Mouse (Mus musculus): ENCODE measurements around the gene Ubxn10. TPM values are rescaled to one million over a fixed set of nuclear protein-coding genes. Genes with fewer than 3 reads are reported as not detected.

The Ubxn10 gene
- 6.6 and 8.3 TPM in 2 replicates for polyA plus RNA-seq (2015; fragmentation: Nextera tagmentation; extraction: Ambion mirVana)

- Histone ChIP-seq H3K9ac (ENCODE audit: low read length) (peak within 1 kb of the TSS; percentile 18; the same call in 1 of the 2 replicates), H3K27me3 (ENCODE audit: control insufficient read depth, insufficient read depth, low read depth, low read length) (no peaks in the 10 kb centered on the region), H3K36me3 (ENCODE audit: control insufficient read depth, insufficient read depth, low read length) (no peaks in the 10 kb centered on the region), H3K4me2 (ENCODE audit: low read depth, low read length) (no peak within 1 kb of the TSS), H3K27ac (ENCODE audit: low read length) (peak within 1 kb of the TSS; percentile 68), H3K9me3 (ENCODE audit: control insufficient read depth, low read length) (no peaks in the 10 kb centered on the region), H3K4me3 (ENCODE audit: low read length) (no peak within 1 kb of the TSS), H3K4me1 (replicated peaks; ENCODE audit: control insufficient read depth, insufficient read depth, low read length) (peaks cover 12% of the 10 kb centered on the region)
- peak; percentile 84 for ATAC-seq (ENCODE audit: low read depth)
- 38% methylated on average over 7 of the region's 7 CpGs for WGBS
Observed at GRCm38 (mm10) chr4:138737031-138737430, at the start of gene Ubxn10. Gene Ubxn10 (minus strand): TSS chr4:138737167.

- no peak overlapping the region for H3K4me2 ChIP-seq (ENCODE audit: low read depth, low read length)
- H3K27ac ChIP-seq (ENCODE audit: low read length), result no peak overlapping the region
- H3K27me3 ChIP-seq (ENCODE audit: control insufficient read depth, insufficient read depth, low read depth, low read length), result no peaks in the 10 kb centered on the region
- H3K9me3 ChIP-seq (ENCODE audit: control insufficient read depth, low read length), result no peaks in the 10 kb centered on the region
- H3K4me3 ChIP-seq (ENCODE audit: low read length), result no peak overlapping the region
- no peak for ATAC-seq (ENCODE audit: low read depth)
- 39% methylated on average over 4 of the region's 4 CpGs for WGBS
- no peak overlapping the region for H3K9ac ChIP-seq (ENCODE audit: low read length)
- no peaks in the 10 kb centered on the region for H3K36me3 ChIP-seq (ENCODE audit: control insufficient read depth, insufficient read depth, low read length)
- no peaks in the 10 kb centered on the region for H3K4me1 ChIP-seq (replicated peaks; ENCODE audit: control insufficient read depth, insufficient read depth, low read length)
Observed at GRCm38 (mm10) chr4:138786141-138786540, 49.2 kb upstream of the Ubxn10 start.

GRCm38 (mm10) chr4:138785721-138786120 lies 48.8 kb upstream of the Ubxn10 start:
- H3K36me3 ChIP-seq (ENCODE audit: control insufficient read depth, insufficient read depth, low read length), result no peaks in the 10 kb centered on the region
- H3K27me3 ChIP-seq (ENCODE audit: control insufficient read depth, insufficient read depth, low read depth, low read length), result no peaks in the 10 kb centered on the region
- H3K27ac ChIP-seq (ENCODE audit: low read length), result no peak overlapping the region
- no peak for ATAC-seq (ENCODE audit: low read depth)
- H3K4me1 ChIP-seq (replicated peaks; ENCODE audit: control insufficient read depth, insufficient read depth, low read length), result no peaks in the 10 kb centered on the region
- WGBS, result 45% methylated on average over 4 of the region's 4 CpGs
- H3K9ac ChIP-seq (ENCODE audit: low read length), result no peak overlapping the region
- no peaks in the 10 kb centered on the region for H3K9me3 ChIP-seq (ENCODE audit: control insufficient read depth, low read length)
- no peak overlapping the region for H3K4me2 ChIP-seq (ENCODE audit: low read depth, low read length)
- H3K4me3 ChIP-seq (ENCODE audit: low read length), result no peak overlapping the region

- ATAC-seq (ENCODE audit: low read depth), result no peak
- Histone ChIP-seq H3K27me3 (ENCODE audit: control insufficient read depth, insufficient read depth, low read depth, low read length) (no peaks in the 10 kb centered on the region), H3K9me3 (ENCODE audit: control insufficient read depth, low read length) (no peaks in the 10 kb centered on the region), H3K9ac (ENCODE audit: low read length) (no peak overlapping the region), H3K4me3 (ENCODE audit: low read length) (no peak overlapping the region), H3K27ac (ENCODE audit: low read length) (no peak overlapping the region), H3K4me1 (replicated peaks; ENCODE audit: control insufficient read depth, insufficient read depth, low read length) (no peaks in the 10 kb centered on the region), H3K4me2 (ENCODE audit: low read depth, low read length) (no peak overlapping the region), H3K36me3 (ENCODE audit: control insufficient read depth, insufficient read depth, low read length) (no peaks in the 10 kb centered on the region)
- WGBS, result 73% methylated on average over 6 of the region's 6 CpGs
Observed at GRCm38 (mm10) chr4:138782098-138782497, 45.1 kb upstream of the Ubxn10 start.

GRCm38 (mm10) chr4:138780300-138780699 lies 43.3 kb upstream of the Ubxn10 start:
- Histone ChIP-seq H3K9me3 (ENCODE audit: control insufficient read depth, low read length) (no peaks in the 10 kb centered on the region), H3K4me1 (replicated peaks; ENCODE audit: control insufficient read depth, insufficient read depth, low read length) (no peaks in the 10 kb centered on the region), H3K27me3 (ENCODE audit: control insufficient read depth, insufficient read depth, low read depth, low read length) (peaks cover 5% of the 10 kb centered on the region; the same call in 1 of the 2 replicates), H3K9ac (ENCODE audit: low read length) (no peak overlapping the region), H3K4me2 (ENCODE audit: low read depth, low read length) (no peak overlapping the region), H3K27ac (ENCODE audit: low read length) (no peak overlapping the region), H3K4me3 (ENCODE audit: low read length) (no peak overlapping the region), H3K36me3 (ENCODE audit: control insufficient read depth, insufficient read depth, low read length) (no peaks in the 10 kb centered on the region)
- 79% methylated on average over 5 of the region's 5 CpGs for WGBS
- ATAC-seq (ENCODE audit: low read depth), result no peak

- Histone ChIP-seq H3K4me2 (ENCODE audit: low read depth, low read length) (no peak overlapping the region), H3K4me1 (replicated peaks; ENCODE audit: control insufficient read depth, insufficient read depth, low read length) (no peaks in the 10 kb centered on the region), H3K4me3 (ENCODE audit: low read length) (no peak overlapping the region), H3K9ac (ENCODE audit: low read length) (no peak overlapping the region), H3K36me3 (ENCODE audit: control insufficient read depth, insufficient read depth, low read length) (no peaks in the 10 kb centered on the region), H3K27me3 (ENCODE audit: control insufficient read depth, insufficient read depth, low read depth, low read length) (peaks cover 5% of the 10 kb centered on the region; the same call in 1 of the 2 replicates), H3K27ac (ENCODE audit: low read length) (no peak overlapping the region), H3K9me3 (ENCODE audit: control insufficient read depth, low read length) (no peaks in the 10 kb centered on the region)
- 32% methylated on average over 20 of the region's 20 CpGs for WGBS
- ATAC-seq (ENCODE audit: low read depth), result no peak
Observed at GRCm38 (mm10) chr4:138777417-138778407, 40.7 kb upstream of the Ubxn10 start.

- Histone ChIP-seq H3K9me3 (ENCODE audit: control insufficient read depth, low read length) (no peaks in the 10 kb centered on the region), H3K9ac (ENCODE audit: low read length) (no peak within 1 kb of the TSS), H3K4me3 (ENCODE audit: low read length) (no peak within 1 kb of the TSS), H3K27me3 (ENCODE audit: control insufficient read depth, insufficient read depth, low read depth, low read length) (peaks cover 5% of the 10 kb centered on the region; the same call in 1 of the 2 replicates), H3K4me1 (replicated peaks; ENCODE audit: control insufficient read depth, insufficient read depth, low read length) (no peaks in the 10 kb centered on the region), H3K27ac (ENCODE audit: low read length) (no peak within 1 kb of the TSS), H3K4me2 (ENCODE audit: low read depth, low read length) (no peak within 1 kb of the TSS), H3K36me3 (ENCODE audit: control insufficient read depth, insufficient read depth, low read length) (no peaks in the 10 kb centered on the region)
- 78% methylated on average over 6 of the region's 6 CpGs for WGBS
- ATAC-seq (ENCODE audit: low read depth), result no peak
Observed at GRCm38 (mm10) chr4:138775435-138775834, 38.5 kb upstream of the Ubxn10 start, which contains the start of gene Pla2g2d. Gene Pla2g2d (plus strand): TSS chr4:138775735.

- Histone ChIP-seq H3K27me3 (ENCODE audit: control insufficient read depth, insufficient read depth, low read depth, low read length) (peaks cover 5% of the 10 kb centered on the region; the same call in 1 of the 2 replicates), H3K4me3 (ENCODE audit: low read length) (no peak overlapping the region), H3K4me2 (ENCODE audit: low read depth, low read length) (no peak overlapping the region), H3K27ac (ENCODE audit: low read length) (no peak overlapping the region), H3K4me1 (replicated peaks; ENCODE audit: control insufficient read depth, insufficient read depth, low read length) (no peaks in the 10 kb centered on the region), H3K36me3 (ENCODE audit: control insufficient read depth, insufficient read depth, low read length) (no peaks in the 10 kb centered on the region), H3K9ac (ENCODE audit: low read length) (no peak overlapping the region), H3K9me3 (ENCODE audit: control insufficient read depth, low read length) (no peaks in the 10 kb centered on the region)
- ATAC-seq (ENCODE audit: low read depth), result no peak
- 67% methylated on average over 5 of the region's 5 CpGs for WGBS
Observed at GRCm38 (mm10) chr4:138772386-138772785, 35.4 kb upstream of the Ubxn10 start.

GRCm38 (mm10) chr4:138771970-138772369 lies 35.0 kb upstream of the Ubxn10 start:
- no peak for ATAC-seq (ENCODE audit: low read depth)
- H3K9me3 ChIP-seq (ENCODE audit: control insufficient read depth, low read length), result no peaks in the 10 kb centered on the region
- no peak overlapping the region for H3K27ac ChIP-seq (ENCODE audit: low read length)
- H3K27me3 ChIP-seq (ENCODE audit: control insufficient read depth, insufficient read depth, low read depth, low read length), result peaks cover 5% of the 10 kb centered on the region; the same call in 1 of the 2 replicates
- H3K9ac ChIP-seq (ENCODE audit: low read length), result no peak overlapping the region
- H3K4me1 ChIP-seq (replicated peaks; ENCODE audit: control insufficient read depth, insufficient read depth, low read length), result no peaks in the 10 kb centered on the region
- no peak overlapping the region for H3K4me2 ChIP-seq (ENCODE audit: low read depth, low read length)
- no peaks in the 10 kb centered on the region for H3K36me3 ChIP-seq (ENCODE audit: control insufficient read depth, insufficient read depth, low read length)
- H3K4me3 ChIP-seq (ENCODE audit: low read length), result no peak overlapping the region
- WGBS, result 53% methylated on average over 10 of the region's 10 CpGs
